Mouse (Mus musculus): ENCODE measurements around the gene Pde6b. TPM values are rescaled to one million over a fixed set of nuclear protein-coding genes. Genes with fewer than 3 reads are reported as not detected.

Pde6b gene
- not detected for total RNA-seq (2022)

- DNase-seq (ENCODE audit: low spot score in 2 of 2) = no peak
Observed at GRCm38 (mm10) chr5:108388201-108388600, at the start of gene Pde6b. TSS of gene Pde6b (plus strand) at chr5:108388391.

- no peak for DNase-seq (ENCODE audit: low spot score in 2 of 2)
Observed at GRCm38 (mm10) chr5:108343680-108344170, 44.5 kb upstream of the Pde6b start.

- DNase-seq (ENCODE audit: low spot score in 2 of 2) = no peak
Observed at GRCm38 (mm10) chr5:108345313-108346071, 42.7 kb upstream of the Pde6b start.

- no peak for DNase-seq (ENCODE audit: low spot score in 2 of 2)
Observed at GRCm38 (mm10) chr5:108347843-108348242, 40.3 kb upstream of the Pde6b start.

- no peak for DNase-seq (ENCODE audit: low spot score in 2 of 2)
Observed at GRCm38 (mm10) chr5:108349511-108350148, 38.6 kb upstream of the Pde6b start.

GRCm38 (mm10) chr5:108354056-108354455 is 34.1 kb upstream of the Pde6b start:
- DNase-seq (ENCODE audit: low spot score in 2 of 2) = no peak

- DNase-seq (ENCODE audit: low spot score in 2 of 2) = no peak
Observed at GRCm38 (mm10) chr5:108357862-108358261, 30.3 kb upstream of the Pde6b start.

GRCm38 (mm10) chr5:108359491-108359890 is 28.7 kb upstream of the Pde6b start:
- DNase-seq (ENCODE audit: low spot score in 2 of 2) = no peak

- DNase-seq (ENCODE audit: low spot score in 2 of 2) = no peak
Observed at GRCm38 (mm10) chr5:108360211-108360610, 28.0 kb upstream of the Pde6b start.

- DNase-seq (ENCODE audit: low spot score in 2 of 2) = no peak
Observed at GRCm38 (mm10) chr5:108362330-108362729, 25.9 kb upstream of the Pde6b start.

GRCm38 (mm10) chr5:108366328-108366983 is 21.7 kb upstream of the Pde6b start:
- no peak for DNase-seq (ENCODE audit: low spot score in 2 of 2)

GRCm38 (mm10) chr5:108366984-108367841 is 21.0 kb upstream of the Pde6b start:
- peak in 1 of 2 experiments; percentile 9 for DNase-seq (ENCODE audit: low spot score in 2 of 2)

GRCm38 (mm10) chr5:108367871-108368332 is 20.3 kb upstream of the Pde6b start, which contains the start of gene Gm42517:
TSS of gene Gm42517 (minus strand) at chr5:108367922.
- DNase-seq (ENCODE audit: low spot score in 2 of 2) = no peak

GRCm38 (mm10) chr5:108368446-108368845 is 19.7 kb upstream of the Pde6b start:
- DNase-seq (ENCODE audit: low spot score in 2 of 2) = no peak

- peak in 1 of 2 experiments; percentile 9 for DNase-seq (ENCODE audit: low spot score in 2 of 2)
Observed at GRCm38 (mm10) chr5:108368851-108369621, 19.2 kb upstream of the Pde6b start.

- no peak for DNase-seq (ENCODE audit: low spot score in 2 of 2)
Observed at GRCm38 (mm10) chr5:108369964-108370363, 18.2 kb upstream of the Pde6b start.

GRCm38 (mm10) chr5:108374079-108374478 is 14.1 kb upstream of the Pde6b start:
- no peak for DNase-seq (ENCODE audit: low spot score in 2 of 2)

GRCm38 (mm10) chr5:108376059-108376458 is 12.1 kb upstream of the Pde6b start:
- no peak for DNase-seq (ENCODE audit: low spot score in 2 of 2)

- DNase-seq (ENCODE audit: low spot score in 2 of 2) = no peak
Observed at GRCm38 (mm10) chr5:108378346-108378745, 9.8 kb upstream of the Pde6b start.

GRCm38 (mm10) chr5:108385632-108386031 is 2.6 kb upstream of the Pde6b start:
- DNase-seq (ENCODE audit: low spot score in 2 of 2) = no peak

Data from gastrocnemius, adult 8-10 months (tissue).